Mouse (Mus musculus) heart, adult 2 months (tissue): ENCODE measurements around the gene Mlxip.

Experiments used
- CTCF ChIP-seq: fragments of 200-600 bp; IDR thresholded peaks from 2 replicates; pipeline ENCODE4 v1.8.1; 2022; ENCODE audit warnings: antibody characterized with exemption, mild to moderate bottlenecking, moderate library complexity
- EP300 ChIP-seq: fragments of 200-500 bp; IDR thresholded peaks from 2 replicates; pipeline ENCODE4 v1.6.1; 2011; ENCODE audit warnings: low read depth, low read length, control low read depth; ENCODE audit not compliant: insufficient read depth
- POLR2A ChIP-seq: fragments of 200-500 bp; IDR thresholded peaks from 2 replicates; pipeline ENCODE4 v1.6.1; 2011; ENCODE audit warnings: mild to moderate bottlenecking, low read depth, low read length, control low read depth; ENCODE audit not compliant: insufficient read depth

- TF ChIP-seq CTCF (no peak), EP300 (peak; percentile 54; the same call in 1 of the 2 replicates), POLR2A (no peak)
Observed at GRCm38 (mm10) chr5:123416566-123417518, 22.2 kb downstream of the Mlxip start.
